Mouse (Mus musculus) cerebellum, postnatal 36 days (tissue): Measurements from ENCODE around the gene Selenom.

Experiments used
- DNase-seq, 2 experiments: peaks; one replicate each; pipeline ENCODE4 v3.0.0; 2021 to 2022; ENCODE audit warnings: mixed read lengths in 2 of 2

Selenom gene

DNA sequence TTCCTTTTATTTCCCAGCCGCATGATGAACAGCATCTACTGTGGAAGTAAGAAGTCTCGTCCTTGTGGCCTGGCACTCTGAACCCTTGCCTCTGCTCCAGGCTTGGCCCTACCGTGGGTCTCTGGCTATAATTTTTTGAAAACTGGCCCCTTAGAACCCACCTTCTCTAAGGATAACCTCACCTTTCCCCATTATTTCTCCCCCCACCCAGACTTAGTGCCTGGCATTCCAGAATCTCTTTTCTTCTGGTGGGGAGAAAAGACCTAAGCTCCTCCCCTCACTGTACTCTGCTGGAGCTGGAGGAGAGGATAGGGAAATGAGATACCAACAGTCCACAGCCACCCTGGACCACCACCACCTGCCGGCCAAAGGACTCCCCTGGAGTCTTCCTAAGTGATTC, 732 bp downstream of the Selenom start:
- DNase-seq, result no peak

DNA sequence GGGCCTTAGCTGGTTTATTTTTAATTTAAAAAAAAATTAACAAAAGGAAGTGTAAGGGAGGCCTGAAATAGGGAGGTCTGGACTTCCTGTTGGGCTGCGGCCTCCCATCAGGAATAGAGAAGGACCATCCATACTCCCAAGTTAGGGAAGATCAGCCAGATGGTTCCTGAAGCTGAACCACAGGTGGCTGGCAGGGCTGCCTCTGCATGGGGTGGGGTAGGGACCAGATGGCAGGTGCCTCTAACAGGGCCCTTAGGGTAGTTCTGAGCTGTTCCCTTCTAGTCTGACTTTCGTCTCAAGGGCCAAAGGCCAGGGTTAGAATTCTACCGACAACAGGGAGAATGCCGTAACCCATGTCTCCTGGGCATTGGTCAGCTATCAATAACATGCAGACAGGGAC, 1.2 kb downstream of the Selenom start:
- peak; percentile 90 for DNase-seq

DNA sequence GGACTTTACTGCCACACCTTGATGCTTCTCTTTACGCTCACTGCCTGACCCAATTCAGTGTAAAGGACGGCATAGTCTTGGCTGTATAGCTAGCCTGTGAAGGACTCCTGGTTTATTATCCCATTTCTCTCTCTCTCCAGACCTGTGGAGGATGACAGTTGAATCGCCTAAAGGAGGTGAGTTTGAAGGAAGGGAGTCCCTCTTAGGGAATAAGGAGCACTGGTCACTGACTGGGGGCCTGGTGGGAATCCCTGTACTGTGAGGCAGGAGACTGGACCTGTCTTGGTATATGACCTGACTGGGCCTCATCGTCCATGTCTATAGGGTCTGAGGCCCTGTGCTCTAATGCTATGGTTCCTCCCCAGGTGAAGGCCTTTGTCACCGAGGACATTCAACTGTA, 1.6 kb downstream of the Selenom start:
- peak in 1 of 2 experiments; percentile 16 for DNase-seq

DNA sequence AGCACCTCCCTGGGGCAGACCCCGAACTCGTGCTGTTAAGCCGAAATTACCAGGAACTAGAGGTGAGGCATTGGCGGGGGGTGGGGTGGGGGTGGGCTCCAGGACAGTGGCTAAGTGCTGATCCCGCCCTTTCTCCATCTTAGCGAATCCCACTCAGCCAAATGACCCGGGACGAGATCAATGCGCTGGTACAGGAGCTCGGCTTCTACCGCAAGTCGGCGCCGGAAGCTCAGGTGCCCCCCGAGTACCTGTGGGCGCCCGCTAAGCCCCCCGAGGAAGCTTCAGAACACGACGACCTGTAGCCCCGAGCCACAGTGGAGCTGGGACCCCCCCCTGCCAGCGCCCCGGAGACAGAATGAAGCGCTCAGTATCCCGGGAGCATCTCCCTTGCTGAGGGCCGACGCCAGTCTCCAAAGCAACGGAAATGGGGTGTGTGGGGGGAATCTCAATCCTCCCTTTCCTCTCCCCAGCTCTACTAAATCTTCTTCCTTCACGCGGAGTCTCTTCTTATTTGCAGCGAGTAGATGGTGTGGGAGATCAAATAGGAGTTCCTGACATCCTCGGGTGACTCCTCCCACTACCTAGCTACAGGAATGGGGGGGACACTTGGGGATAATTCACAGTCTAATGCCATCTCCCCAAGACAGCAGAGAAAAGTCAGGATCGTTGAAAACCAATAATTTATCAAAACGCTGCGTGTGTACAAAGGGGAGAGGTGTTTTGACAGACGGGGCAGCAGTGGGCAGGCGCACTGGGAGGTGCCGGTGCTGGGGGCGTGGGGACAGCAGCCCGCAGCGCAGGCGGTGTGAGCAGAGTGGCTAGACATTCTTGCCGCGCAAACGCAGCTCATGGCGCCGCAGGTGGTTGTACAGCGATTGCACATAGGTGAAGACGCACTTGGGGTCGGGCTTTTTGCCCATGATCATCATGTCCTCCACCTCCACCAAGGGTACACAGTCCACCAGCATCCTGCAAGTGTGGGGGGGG, 2.7 kb downstream of the Selenom start:
- peak; percentile 51 to 55 for DNase-seq

DNA sequence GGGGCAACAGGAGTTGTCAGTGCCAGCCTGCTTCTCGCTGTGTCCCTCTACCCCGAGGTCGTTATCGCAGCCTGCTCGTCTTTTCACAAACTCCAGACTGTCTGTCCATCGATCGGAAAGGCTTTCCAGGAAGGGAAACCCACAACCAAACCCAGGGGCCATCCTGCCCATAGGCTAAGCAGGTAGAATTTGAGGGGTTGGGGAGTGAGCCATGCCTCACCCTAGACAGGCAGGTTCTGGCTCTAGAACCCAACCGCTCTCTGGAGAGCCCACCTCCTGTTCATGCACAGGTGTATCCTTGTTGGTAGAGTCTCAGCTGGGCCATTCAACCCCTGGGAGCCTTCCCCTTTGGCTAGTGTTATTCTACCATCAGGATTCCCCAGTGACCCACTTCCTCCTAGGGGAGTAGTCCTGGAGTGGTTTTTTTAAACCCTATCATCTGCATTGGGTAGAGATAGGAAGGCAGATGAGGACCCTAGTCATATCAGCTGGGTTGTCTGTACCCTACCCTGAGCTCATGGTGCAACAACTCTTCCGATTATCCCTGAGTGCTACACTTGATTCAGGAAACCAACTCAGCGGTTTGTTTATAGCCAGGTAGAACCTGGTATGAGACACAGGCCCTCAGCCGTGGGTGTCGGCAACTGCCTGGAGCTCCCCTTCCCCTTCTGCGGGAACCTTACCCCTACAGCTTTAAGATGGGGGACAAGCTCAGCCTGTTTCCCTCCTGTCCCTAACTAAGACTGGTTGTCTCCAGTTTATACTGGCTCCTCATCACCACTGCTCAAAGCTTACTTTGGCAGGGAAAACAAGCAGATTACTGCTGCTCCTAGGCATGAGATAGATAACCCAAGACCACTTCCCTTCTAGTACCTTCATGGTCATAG, 3.6 kb downstream of the Selenom start:
- DNase-seq, result peak in 1 of 2 experiments; percentile 15

- DNase-seq, result no peak
Measured at GRCm38 (mm10) chr11:3519051-3519726, 4.7 kb downstream of the Selenom start.

DNA sequence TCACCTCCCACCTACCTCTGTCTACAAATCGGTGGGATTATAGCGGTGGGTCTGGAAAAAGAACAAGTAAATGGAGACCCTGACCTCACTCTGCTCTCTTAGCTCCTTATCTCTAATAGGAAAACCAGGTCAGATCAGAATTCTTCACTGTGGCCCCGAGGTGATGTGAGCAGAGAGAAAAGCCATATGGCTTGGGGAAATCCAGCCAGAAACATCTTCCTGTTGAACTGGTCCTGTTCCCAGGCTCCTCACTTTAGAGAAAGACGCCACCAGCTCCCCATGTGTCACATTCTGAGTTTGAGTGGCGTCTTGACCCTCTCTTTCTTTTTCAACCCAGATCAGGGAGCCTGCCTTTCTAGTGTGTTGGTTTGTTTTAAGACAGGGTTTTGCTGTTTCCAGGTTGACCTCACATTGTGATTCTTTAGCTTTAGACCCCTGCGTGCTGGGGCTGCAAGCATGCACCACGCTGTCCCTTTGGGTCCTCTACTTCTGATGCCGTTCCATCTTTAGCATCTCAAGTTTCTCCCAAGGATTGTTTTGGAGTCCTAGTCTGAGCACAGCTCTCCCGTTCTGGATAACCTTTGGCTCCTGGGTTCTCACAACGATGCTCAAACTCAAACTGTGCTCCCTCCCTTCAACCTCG, 5.4 kb downstream of the Selenom start:
- peak; percentile 46 to 68 for DNase-seq

DNA sequence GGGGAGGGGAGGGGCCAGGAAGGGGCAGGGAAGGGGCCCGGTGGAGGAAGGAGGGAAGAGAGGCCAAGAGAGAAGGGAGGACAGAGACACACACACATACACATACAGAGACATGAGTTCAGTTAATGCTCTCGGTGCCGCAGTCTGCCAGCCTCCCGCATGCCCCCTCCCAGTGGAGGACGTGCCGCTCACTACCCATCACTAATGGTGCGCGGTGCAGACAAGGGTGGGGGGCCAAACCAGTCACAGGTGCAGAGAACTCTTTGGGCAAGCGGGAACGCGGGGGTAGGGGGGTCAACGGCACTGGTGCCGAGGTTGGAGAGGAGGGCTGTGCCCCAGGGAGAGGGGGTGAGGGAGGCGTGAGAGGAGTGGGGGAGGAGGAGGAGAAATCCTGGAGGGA, 6.4 kb downstream of the Selenom start:
- DNase-seq, result peak in 1 of 2 experiments; percentile 34

GRCm38 (mm10) chr11:3521339-3522224, 7.1 kb downstream of the Selenom start:
- peak; percentile 34 to 43 for DNase-seq

GRCm38 (mm10) chr11:3522285-3523000, 8.0 kb downstream of the Selenom start:
- DNase-seq, result no peak

- no peak for DNase-seq
Measured at GRCm38 (mm10) chr11:3523840-3524582, 9.5 kb downstream of the Selenom start.

- no peak for DNase-seq
Measured at GRCm38 (mm10) chr11:3525560-3525959, 11.1 kb downstream of the Selenom start.

- DNase-seq, result no peak
Measured at GRCm38 (mm10) chr11:3526207-3526606, 11.7 kb downstream of the Selenom start.

DNA sequence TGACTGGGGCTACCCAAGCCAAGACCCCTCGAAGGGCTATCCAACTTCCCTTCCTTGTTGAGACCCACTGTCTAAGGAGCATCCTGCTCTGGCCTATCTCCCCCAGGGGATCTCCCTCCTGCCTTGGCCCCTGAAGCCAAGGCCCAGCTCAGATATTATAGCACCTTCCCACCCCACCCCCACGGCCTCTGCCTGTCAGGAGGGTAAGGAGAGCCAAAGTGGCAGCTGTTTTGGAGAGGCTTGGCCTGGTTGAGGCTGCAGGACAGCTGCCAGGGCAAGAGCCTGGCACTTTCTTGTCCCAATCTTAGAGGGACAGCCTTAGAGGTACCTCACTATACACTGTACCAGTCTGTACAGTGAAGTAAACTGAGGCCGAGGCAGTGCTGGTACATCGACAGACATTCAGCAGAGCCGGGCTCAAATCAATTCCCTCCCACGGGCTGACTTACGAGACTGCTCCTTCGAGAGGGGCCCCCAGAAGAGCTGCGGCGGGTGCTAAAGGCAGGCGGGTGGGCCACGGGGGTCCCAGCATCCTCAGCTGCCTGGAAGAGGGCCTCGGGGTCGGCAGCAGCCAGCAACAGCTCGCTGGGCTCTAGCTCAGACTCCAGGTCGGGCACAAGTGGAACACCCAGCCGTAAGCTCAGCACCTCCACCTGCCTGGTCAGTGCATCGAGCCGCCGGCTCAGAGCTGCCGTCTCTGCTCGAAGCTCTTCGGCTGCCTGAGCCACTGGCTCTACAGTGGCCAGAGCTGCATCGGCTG, 12.7 kb downstream of the Selenom start:
- DNase-seq, result no peak

DNA sequence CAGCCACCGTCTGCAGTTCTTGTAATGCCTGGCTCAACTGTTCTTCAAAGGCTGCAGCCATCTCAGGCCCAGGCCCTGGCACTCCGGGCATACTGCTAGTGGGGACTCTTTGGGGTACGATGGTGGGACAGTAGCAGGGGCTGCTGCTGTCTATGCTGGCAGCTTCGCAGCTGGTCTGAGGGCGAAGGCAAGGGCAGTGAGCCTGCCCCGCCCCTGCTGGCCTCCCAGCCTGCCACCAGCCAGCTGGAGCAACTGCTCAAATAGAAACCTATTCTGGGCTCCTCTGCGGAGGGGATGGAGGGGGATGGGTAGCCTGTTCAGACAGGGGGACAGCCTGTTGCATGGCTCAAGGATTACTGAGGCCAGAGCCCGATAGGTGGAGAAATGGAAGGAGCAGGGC, 13.3 kb downstream of the Selenom start:
- no peak for DNase-seq

- DNase-seq, result no peak
Measured at GRCm38 (mm10) chr11:3528208-3528607, 13.7 kb downstream of the Selenom start.

DNA sequence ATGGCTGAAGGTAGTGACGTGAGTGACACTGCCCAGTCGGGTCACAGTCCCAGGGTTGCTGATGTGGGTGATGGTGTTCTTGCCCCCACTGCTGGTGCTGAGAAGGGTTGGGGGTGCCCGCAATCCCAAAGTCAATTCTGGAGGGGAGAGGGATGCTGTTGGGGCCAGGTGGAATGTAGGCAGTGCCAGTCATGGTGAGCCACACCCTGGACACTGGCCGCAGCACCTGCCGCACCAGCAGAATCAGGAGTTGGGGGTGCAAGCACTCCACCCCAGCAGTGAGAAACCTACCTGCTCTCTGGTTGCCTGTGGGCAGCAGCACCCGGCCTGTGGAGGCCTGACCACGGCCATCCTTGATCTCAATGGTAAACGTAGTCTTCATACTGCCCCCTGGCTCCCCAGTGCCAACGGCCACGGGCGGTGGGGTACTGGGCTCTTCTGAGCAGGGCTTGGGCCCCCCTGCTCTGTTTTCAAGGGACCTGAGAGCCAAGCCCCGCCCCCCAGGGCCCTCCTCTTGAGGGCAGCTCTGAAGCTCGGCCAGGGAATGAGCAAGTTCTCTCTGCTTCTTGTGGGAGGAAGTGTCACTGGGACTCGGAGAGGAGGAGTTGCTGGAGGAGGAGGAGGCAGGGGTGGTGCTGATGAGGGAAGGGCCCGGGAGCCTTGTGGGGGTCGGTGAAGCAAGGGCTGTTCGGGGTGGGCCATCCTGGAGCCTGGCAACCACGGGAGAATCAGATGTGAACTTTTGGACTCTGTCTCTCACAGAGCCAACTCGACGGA, 15.2 kb downstream of the Selenom start:
- DNase-seq, result no peak

GRCm38 (mm10) chr11:3530731-3531130, 16.2 kb downstream of the Selenom start:
- DNase-seq, result no peak
